In the genomic region with DNA sequence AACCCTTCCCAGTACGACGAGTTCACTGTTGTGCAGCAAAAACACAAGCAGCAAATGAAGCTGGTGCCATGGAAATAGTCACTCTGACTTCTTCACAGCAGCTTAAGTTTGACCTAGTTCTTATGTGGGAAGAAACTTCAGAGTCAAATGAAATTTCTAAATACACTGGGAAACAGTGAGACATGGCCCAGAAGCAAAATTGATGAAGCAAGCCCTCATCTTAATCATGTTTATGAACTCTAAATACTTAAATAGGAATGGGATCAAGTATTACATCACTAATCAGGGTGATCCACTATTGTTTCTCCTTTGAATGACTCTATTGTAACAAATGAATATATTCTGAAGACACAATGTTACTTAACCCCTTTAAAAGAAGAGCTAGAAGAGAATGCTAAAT, we compare ENCODE assay signal across 18 mouse cellular contexts.
"Had no signal": no experiment of that assay in that cellular context is flagged by ENCODE, and none has a peak within 500 bp of the region (broad histone marks: within the 10 kb centered on the region; RNA-seq: fewer than 3 reads in every experiment).

No protein-coding gene starts in this region.

- H3K27me3 ChIP-seq: limb, embryonic 12.5 days; liver, embryonic 13.5 days; lung, embryonic 15.5 days; megakaryocyte, embryonic 14.5 days; neural tube, embryonic 13.5 days had no signal

- ATAC-seq: liver, postnatal 0 days; midbrain, embryonic 16.5 days had no signal

- H3K27ac ChIP-seq: layer of hippocampus, adult 2 months; limb, embryonic 12.5 days; liver, embryonic 13.5 days; lung, embryonic 15.5 days; macrophage; neural tube, embryonic 13.5 days; stomach, postnatal 0 days had no signal

- H3K4me3 ChIP-seq: layer of hippocampus, adult 2 months; limb, embryonic 12.5 days; liver, embryonic 13.5 days; lung, embryonic 15.5 days; megakaryocyte, embryonic 14.5 days; neural tube, embryonic 13.5 days had no signal

- H3K36me3 ChIP-seq: limb, embryonic 12.5 days; liver, embryonic 13.5 days; lung, embryonic 15.5 days; neural tube, embryonic 13.5 days had no signal

- H3K4me1 ChIP-seq: limb, embryonic 12.5 days; liver, embryonic 13.5 days; lung, embryonic 15.5 days; megakaryocyte, embryonic 14.5 days had no signal

- DNase-seq: kidney, postnatal 10 days; kidney, postnatal 4 days; liver; liver, embryonic 13.5 days; liver, postnatal 0 days; lung, postnatal 14 days; right cerebral cortex, adult 18-20 months; thymus, adult 2 months; thymus, postnatal 25 days had no signal

- H3K4me2 ChIP-seq: limb, embryonic 12.5 days; liver, embryonic 13.5 days; lung, embryonic 15.5 days; midbrain, embryonic 11.5 days; neural tube, embryonic 13.5 days had no signal

- H3K9me3 ChIP-seq: limb, embryonic 12.5 days; liver, embryonic 13.5 days; lung, embryonic 15.5 days; neural tube, embryonic 13.5 days had no signal

- H3K9ac ChIP-seq: limb, embryonic 12.5 days; liver, embryonic 13.5 days; liver, postnatal 0 days; lung, embryonic 15.5 days; neural tube, embryonic 13.5 days had no signal
